Mouse (Mus musculus) gastrocnemius, postnatal 14 days (tissue): ENCODE results near the gene Zfyve9. TPM values are rescaled to one million over a fixed set of nuclear protein-coding genes. Genes with fewer than 3 reads are reported as not detected.

Experiments
- DNase-seq: peaks from one replicate; pipeline ENCODE4 v3.0.0; 2021; ENCODE audit warnings: mixed read lengths
- intact Hi-C: fragments of 180-260 bp; cut with DNase I; formaldehyde crosslinking; loops from one replicate; pipeline ENCODE4 v1.15.1; 2025; ENCODE audit warnings: low total_unique reads
- total RNA-seq, 2 experiments: library from RNA; stranded (reverse); gene quantifications; 2 replicates each; pipeline ENCODE4 v1.2.3; 2021

Gene Zfyve9
- total RNA-seq, 2 experiments from 2014 or later: 26.7 to 27.2 TPM

GRCm38 (mm10) chr4:108620536-108620935 lies 160.1 kb downstream of the Zfyve9 start:
- intact Hi-C loops: no loop called here
- no peak for DNase-seq

GRCm38 (mm10) chr4:108619587-108620341 lies 160.8 kb downstream of the Zfyve9 start, which contains the start of gene Cc2d1b:
Cc2d1b (plus strand) TSS chr4:108619940.
- intact Hi-C loops: no loop called here

GRCm38 (mm10) chr4:108619165-108619564 lies 161.4 kb downstream of the Zfyve9 start:
- intact Hi-C loops: no loop called here
- DNase-seq: no peak

More at GRCm38 (mm10) chr4:108619587-108620341, 160.8 kb downstream of the Zfyve9 start, which contains the start of gene Cc2d1b:
- peak; percentile 90 for DNase-seq

GRCm38 (mm10) chr4:108618586-108618985 lies 162.0 kb downstream of the Zfyve9 start:
- no peak for DNase-seq
- intact Hi-C loops: no loop called here

- no peak for DNase-seq
- intact Hi-C loops: no loop called here
Measured at GRCm38 (mm10) chr4:108610935-108611334, 169.7 kb downstream of the Zfyve9 start.

- no peak for DNase-seq
- intact Hi-C loops: no loop called here
Measured at GRCm38 (mm10) chr4:108608651-108609050, 171.9 kb downstream of the Zfyve9 start.

- no peak for DNase-seq
- intact Hi-C loops: no loop called here
Measured at GRCm38 (mm10) chr4:108601870-108602269, 178.7 kb downstream of the Zfyve9 start.

- intact Hi-C loops: no loop called here
- no peak for DNase-seq
Measured at GRCm38 (mm10) chr4:108598306-108598705, 182.3 kb downstream of the Zfyve9 start.

GRCm38 (mm10) chr4:108595785-108596184 lies 184.8 kb downstream of the Zfyve9 start:
- intact Hi-C loops: no loop called here
- no peak for DNase-seq

- intact Hi-C loops: no loop called here
- DNase-seq: no peak
Measured at GRCm38 (mm10) chr4:108593376-108593775, 187.2 kb downstream of the Zfyve9 start.

Other genes starting within 250 kb of the Zfyve9 start
- 10 to 100 TPM; 15.6 to 17.4 TPM for gene Prpf38a, start 201.5 kb downstream of the Zfyve9 start, total RNA-seq
- under 1 TPM; 0.16 to 0.33 TPM for gene Orc1, start 201.4 kb downstream of the Zfyve9 start, total RNA-seq
- 10 to 100 TPM; 16.8 to 17.2 TPM for gene Cc2d1b, start 160.9 kb downstream of the Zfyve9 start, total RNA-seq
- gene 3110021N24Rik, start 61.1 kb downstream of the Zfyve9 start, total RNA-seq: under 1 TPM; 0.55 to 0.60 TPM
- 10 to 100 TPM; 59.8 to 67.1 TPM for gene Btf3l4, start 52.8 kb upstream of the Zfyve9 start, total RNA-seq
- 10 to 100 TPM; 16.9 to 19.2 TPM for gene Txndc12, start 53.8 kb upstream of the Zfyve9 start, total RNA-seq
- 10 to 100 TPM; 16.6 to 21.2 TPM for gene Kti12, start 67.0 kb upstream of the Zfyve9 start, total RNA-seq
- gene A730015C16Rik, start 67.8 kb upstream of the Zfyve9 start, total RNA-seq: under 1 TPM in 1 of 2 experiments, not detected in 1; 0.18 TPM
- under 1 TPM; 0.25 to 0.47 TPM for gene Rab3b, start 98.3 kb upstream of the Zfyve9 start, total RNA-seq
- gene Nrd1, start 219.9 kb upstream of the Zfyve9 start, total RNA-seq: 10 to 100 TPM; 71.8 to 86.4 TPM